Mouse (Mus musculus): Measurements from ENCODE around the gene Nr1h5. TPM values are rescaled to one million over a fixed set of nuclear protein-coding genes. Genes with fewer than 3 reads are reported as not detected.

Gene Nr1h5
- not detected in 2 replicates for polyA plus RNA-seq (2012; ENCODE audit: low replicate concordance)

GRCm38 (mm10) chr3:102964033-102964432, at the start of gene Nr1h5:
Gene Nr1h5 (minus strand): TSS chr3:102964133.

GRCm38 (mm10) chr3:102995605-102996321, 31.8 kb upstream of the Nr1h5 start, which contains the start of gene Sike1:
Gene Sike1 (plus strand): TSS chr3:102995708.

GRCm38 (mm10) chr3:102935451-102936354, 28.2 kb downstream of the Nr1h5 start, which contains the start of gene Sycp1:
Gene Sycp1 (minus strand): TSS chr3:102936100.

Other genes starting within 250 kb of the Nr1h5 start
- 0.05 and 0.95 TPM in 2 replicates for gene Tspan2, start 229.6 kb downstream of the Nr1h5 start, polyA plus RNA-seq (2012; ENCODE audit: low replicate concordance)
- not detected in 2 replicates for gene Tshb, start 181.4 kb downstream of the Nr1h5 start, polyA plus RNA-seq (2012; ENCODE audit: low replicate concordance)
- not detected in 2 replicates for gene Sycp1, start 28.0 kb downstream of the Nr1h5 start, polyA plus RNA-seq (2012; ENCODE audit: low replicate concordance)
- gene Sike1, start 31.6 kb upstream of the Nr1h5 start, polyA plus RNA-seq (2012; ENCODE audit: low replicate concordance): 5.1 and 6.1 TPM in 2 replicates
- gene Csde1, start 56.3 kb upstream of the Nr1h5 start, polyA plus RNA-seq (2012; ENCODE audit: low replicate concordance): 4.7 and 9.9 TPM in 2 replicates
- 3.2 and 5.9 TPM in 2 replicates for gene Nras, start 94.2 kb upstream of the Nr1h5 start, polyA plus RNA-seq (2012; ENCODE audit: low replicate concordance)
- gene Ampd1, start 109.9 kb upstream of the Nr1h5 start, polyA plus RNA-seq (2012; ENCODE audit: low replicate concordance): not detected in 2 replicates
- gene Dennd2c, start 138.5 kb upstream of the Nr1h5 start, polyA plus RNA-seq (2012; ENCODE audit: low replicate concordance): 0.48 and 1.7 TPM in 2 replicates
- gene Bcas2, start 207.5 kb upstream of the Nr1h5 start, polyA plus RNA-seq (2012; ENCODE audit: low replicate concordance): 61.0 and 119 TPM in 2 replicates

Data from leukemia stem cell, adult 10-12 weeks (primary cell).